10 mouse cellular contexts compared by ENCODE assay signal in the genomic region with DNA sequence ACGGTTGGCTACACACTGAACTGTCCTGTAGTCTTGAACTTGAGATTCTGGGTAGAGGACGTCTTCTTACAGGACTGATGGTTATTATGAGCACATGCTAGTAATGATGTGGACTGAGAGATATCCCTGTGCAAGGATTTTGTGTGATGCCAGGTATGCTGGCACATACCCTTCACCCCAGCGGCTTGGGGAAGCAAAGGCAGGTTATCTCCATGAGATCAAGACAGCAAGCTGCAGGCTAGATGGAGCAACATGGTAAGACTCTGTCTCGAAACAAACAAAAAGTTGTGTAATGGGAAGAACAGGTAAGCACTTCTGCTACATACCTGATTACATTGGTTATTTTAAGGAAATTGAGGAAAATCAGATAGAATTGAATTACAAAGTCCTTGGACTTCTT. TPM values are rescaled to one million over a fixed set of nuclear protein-coding genes. Genes with fewer than 3 reads are reported as not detected.
DNase-seq lines count a peak whose midpoint lies in the region; ATAC-seq lines count a peak whose summit lies in the region.
"Had no signal": no experiment of that assay in that cellular context is flagged by ENCODE, and none has a peak within 500 bp of the region (broad histone marks: within the 10 kb centered on the region; RNA-seq: fewer than 3 reads in every experiment).

No protein-coding gene starts in this region.

- no peak for DNase-seq in heart, adult 9 months (ENCODE audit: low spot score in 2 of 2)
- no peak for DNase-seq in midbrain, embryonic 10.5 days (ENCODE audit: low spot score)
- DNase-seq in thymus, postnatal 10 days (ENCODE audit: low spot score in 2 of 2) = no peak
- DNase-seq in left cerebral cortex, adult 9 months (ENCODE audit: low spot score in 2 of 2) = no peak
- DNase-seq: layer of hippocampus, postnatal 36 days had no signal

- peaks cover 3% of the 10 kb centered on the region; the same call in 1 of the 2 replicates for H3K36me3 ChIP-seq in heart, embryonic 12.5 days
- no peaks in the 10 kb centered on the region for H3K36me3 ChIP-seq in midbrain, embryonic 12.5 days
- H3K36me3 ChIP-seq in midbrain, embryonic 10.5 days = peaks cover 6% of the 10 kb centered on the region
- peaks cover 4% of the 10 kb centered on the region for H3K36me3 ChIP-seq in limb, embryonic 13.5 days
- H3K36me3 ChIP-seq in neural tube, embryonic 14.5 days (ENCODE audit: control insufficient read depth, insufficient read depth, low read length) = no peaks in the 10 kb centered on the region
- H3K36me3 ChIP-seq: stomach, embryonic 15.5 days had no signal

- H3K9ac ChIP-seq in heart, embryonic 12.5 days = no peak overlapping the region
- H3K9ac ChIP-seq in midbrain, embryonic 12.5 days (replicated peaks) = no peak overlapping the region
- H3K9ac ChIP-seq in limb, embryonic 13.5 days = peak overlapping the region; percentile 27; the same call in 1 of the 2 replicates
- H3K9ac ChIP-seq in neural tube, embryonic 14.5 days (replicated peaks; ENCODE audit: low read depth, low read length) = no peak overlapping the region
- H3K9ac ChIP-seq: stomach, embryonic 15.5 days had no signal

- 0 out of 2 replicates have a peak overlapping the region, but pooled peaks have one; percentile 16 for H3K4me2 ChIP-seq in heart, embryonic 12.5 days
- H3K4me2 ChIP-seq in midbrain, embryonic 12.5 days (replicated peaks) = peak overlapping the region; percentile 2; the same call in 1 of the 2 replicates
- H3K4me2 ChIP-seq in limb, embryonic 13.5 days (replicated peaks) = peak overlapping the region; percentile 89
- H3K4me2 ChIP-seq in neural tube, embryonic 14.5 days (ENCODE audit: low read depth, low read length) = peak overlapping the region; percentile 11; the same call in 1 of the 2 replicates

- no peaks in the 10 kb centered on the region for H3K27me3 ChIP-seq in heart, embryonic 12.5 days (replicated peaks)
- H3K27me3 ChIP-seq in midbrain, embryonic 12.5 days = no peaks in the 10 kb centered on the region
- no peaks in the 10 kb centered on the region for H3K27me3 ChIP-seq in midbrain, embryonic 10.5 days (ENCODE audit: low read depth, poor library complexity, severe bottlenecking)
- H3K27me3 ChIP-seq in limb, embryonic 13.5 days = no peaks in the 10 kb centered on the region
- no peaks in the 10 kb centered on the region; the same call in 1 of the 2 replicates for H3K27me3 ChIP-seq in neural tube, embryonic 14.5 days (ENCODE audit: control insufficient read depth, insufficient read depth, low read length)
- H3K27me3 ChIP-seq: stomach, embryonic 15.5 days had no signal

- H3K4me3 ChIP-seq in heart, embryonic 12.5 days = no peak overlapping the region
- H3K4me3 ChIP-seq in midbrain, embryonic 12.5 days = no peak overlapping the region
- no peak overlapping the region; the same call in 1 of the 2 replicates for H3K4me3 ChIP-seq in midbrain, embryonic 10.5 days
- 0 out of 2 replicates have a peak overlapping the region, but pooled peaks have one; percentile 2 for H3K4me3 ChIP-seq in limb, embryonic 13.5 days
- H3K4me3 ChIP-seq in neural tube, embryonic 14.5 days (ENCODE audit: low read depth, low read length) = no peak overlapping the region
- H3K4me3 ChIP-seq: stomach, embryonic 15.5 days had no signal

- peaks cover 14% of the 10 kb centered on the region for H3K4me1 ChIP-seq in heart, embryonic 12.5 days (replicated peaks)
- H3K4me1 ChIP-seq in midbrain, embryonic 12.5 days = peaks cover 18% of the 10 kb centered on the region
- H3K4me1 ChIP-seq in midbrain, embryonic 10.5 days = peaks cover 36% of the 10 kb centered on the region
- H3K4me1 ChIP-seq in limb, embryonic 13.5 days = peaks cover 25% of the 10 kb centered on the region
- peaks cover 16% of the 10 kb centered on the region for H3K4me1 ChIP-seq in neural tube, embryonic 14.5 days (ENCODE audit: control insufficient read depth, insufficient read depth, low read length)

- ATAC-seq in heart, embryonic 12.5 days (ENCODE audit: insufficient number of reproducible peaks, low FRiP score) = no peak
- no peak for ATAC-seq in midbrain, embryonic 12.5 days (ENCODE audit: low FRiP score, low read depth)
- no peak for ATAC-seq in limb, embryonic 13.5 days (ENCODE audit: low FRiP score, low read depth)
- no peak for ATAC-seq in neural tube, embryonic 14.5 days (ENCODE audit: low read depth)

- H3K27ac ChIP-seq in heart, embryonic 12.5 days (ENCODE audit: poor library complexity, severe bottlenecking) = no peak overlapping the region
- no peak overlapping the region for H3K27ac ChIP-seq in midbrain, embryonic 12.5 days (replicated peaks)
- no peak overlapping the region for H3K27ac ChIP-seq in midbrain, embryonic 10.5 days (replicated peaks)
- H3K27ac ChIP-seq in limb, embryonic 13.5 days = no peak overlapping the region
- H3K27ac ChIP-seq in neural tube, embryonic 14.5 days (ENCODE audit: low read depth, low read length) = no peak overlapping the region
- H3K27ac ChIP-seq: stomach, embryonic 15.5 days had no signal

- WGBS in heart, embryonic 12.5 days = 82% methylated on average over 4 of the region's 4 CpGs
- 83% methylated on average over 4 of the region's 4 CpGs for WGBS in midbrain, embryonic 12.5 days
- whole genome bisulfite sequencing in midbrain, embryonic 10.5 days = 83% methylated on average over 4 of the region's 4 CpGs
- 82% methylated on average over 4 of the region's 4 CpGs for WGBS in limb, embryonic 13.5 days
- 90% methylated on average over 4 of the region's 4 CpGs for WGBS in neural tube, embryonic 14.5 days

- H3K9me3 ChIP-seq in heart, embryonic 12.5 days (replicated peaks) = no peaks in the 10 kb centered on the region
- no peaks in the 10 kb centered on the region for H3K9me3 ChIP-seq in midbrain, embryonic 12.5 days
- H3K9me3 ChIP-seq in midbrain, embryonic 10.5 days (replicated peaks) = no peaks in the 10 kb centered on the region
- no peaks in the 10 kb centered on the region for H3K9me3 ChIP-seq in limb, embryonic 13.5 days
- H3K9me3 ChIP-seq in neural tube, embryonic 14.5 days (ENCODE audit: control insufficient read depth, low read length) = no peaks in the 10 kb centered on the region
- H3K9me3 ChIP-seq: stomach, embryonic 15.5 days had no signal

RNA-seq across cellular contexts. Expression of gene Acbd6, which starts 2.1 kb away (rescaled TPM):
- 69.7 and 71.7 TPM in 2 replicates for polyA plus RNA-seq in heart, embryonic 12.5 days (2016; fragmentation: Nextera tagmentation; extraction: Ambion mirVana)
- polyA plus RNA-seq in midbrain, embryonic 12.5 days (2016; fragmentation: Nextera tagmentation; extraction: Ambion mirVana) = 82.1 and 83.5 TPM in 2 replicates
- polyA plus RNA-seq in midbrain, embryonic 10.5 days (2016; fragmentation: Nextera tagmentation; extraction: Ambion mirVana) = 69.1 and 71.5 TPM in 2 replicates
- 74.5 and 80.6 TPM in 2 replicates for polyA plus RNA-seq in limb, embryonic 13.5 days (2015; fragmentation: Nextera tagmentation; extraction: Ambion mirVana)
- 103 and 108 TPM in 2 replicates for polyA plus RNA-seq in neural tube, embryonic 14.5 days (2014; fragmentation: Nextera tagmentation; extraction: Ambion mirVana)

Comparison
In these comparisons a context has a peak if more than half of its experiments do, and no peak if none do; other contexts are left out.
1. H3K4me2 ChIP-seq: peak in every context shown above with its lines; median percentile 89 in limb, embryonic 13.5 days; 16 in heart, embryonic 12.5 days; 11 in neural tube, embryonic 14.5 days; 2 in midbrain, embryonic 12.5 days.